Mouse (Mus musculus): ENCODE data around the gene Lenep.

The Lenep gene

DNA sequence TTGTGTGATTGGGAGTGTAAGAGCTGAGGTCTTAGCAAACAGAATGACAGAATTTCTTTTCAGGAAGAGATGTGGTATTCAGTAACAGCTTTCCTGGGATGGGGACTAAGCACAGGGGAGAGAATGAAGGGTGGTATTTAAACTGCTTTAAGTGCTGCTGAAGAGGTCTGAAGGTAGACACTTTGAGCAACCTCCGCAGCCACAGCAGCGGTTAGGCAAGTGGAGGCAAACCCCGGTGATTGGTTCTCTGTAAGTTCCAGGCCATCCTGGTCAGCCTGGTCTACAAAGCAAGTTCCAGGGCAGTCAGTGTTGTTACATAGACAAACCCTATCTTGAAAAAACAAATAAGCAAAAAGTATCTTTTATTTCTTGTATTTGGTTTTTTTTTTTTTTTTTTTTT is 17.4 kb upstream of the Lenep start:
- DNase-seq (ENCODE audit: low spot score in 2 of 2): no peak

DNA sequence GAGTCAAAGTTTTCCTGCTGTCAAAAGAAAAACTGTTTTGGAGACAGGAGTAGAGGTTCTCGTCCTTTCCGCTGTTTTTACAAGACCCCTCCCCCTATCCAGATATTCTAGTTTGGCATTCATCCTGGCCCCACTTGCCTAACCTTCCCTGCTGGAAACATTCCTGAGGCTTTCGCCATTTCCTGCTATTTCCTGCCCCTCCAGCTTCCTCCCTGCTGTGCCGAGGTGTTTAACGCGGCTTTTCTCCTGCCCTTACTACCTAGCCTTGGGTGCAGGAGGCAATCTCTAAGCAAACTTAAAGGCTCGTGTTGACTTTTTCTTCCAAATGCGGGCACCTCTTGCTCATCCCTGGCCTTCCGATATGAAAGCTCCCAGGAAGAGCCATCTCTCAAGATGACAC is 17.0 kb upstream of the Lenep start:
- DNase-seq (ENCODE audit: low spot score in 2 of 2): peak in 1 of 2 experiments; percentile 60

DNA sequence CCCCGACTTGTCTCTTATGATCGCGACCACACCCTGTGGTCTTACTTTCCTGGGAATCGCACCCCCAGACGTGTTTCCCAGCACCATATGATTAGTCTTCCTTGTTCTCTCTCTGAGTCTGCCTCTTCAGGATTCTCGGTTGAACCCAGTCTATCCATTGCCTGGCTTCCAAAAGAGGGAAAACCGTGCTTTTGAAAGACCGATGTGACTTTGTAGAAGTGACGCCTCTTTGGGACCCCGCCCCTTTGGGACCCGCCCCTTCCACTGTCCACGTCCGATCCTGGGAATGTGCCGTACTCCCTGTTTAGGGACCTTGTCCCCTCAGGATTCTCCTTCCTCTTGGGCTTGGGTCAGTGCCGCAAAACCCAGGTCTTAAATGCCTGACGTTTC is 16.3 kb upstream of the Lenep start:
- peak; percentile 62 to 69 for DNase-seq (ENCODE audit: low spot score in 2 of 2)

DNA sequence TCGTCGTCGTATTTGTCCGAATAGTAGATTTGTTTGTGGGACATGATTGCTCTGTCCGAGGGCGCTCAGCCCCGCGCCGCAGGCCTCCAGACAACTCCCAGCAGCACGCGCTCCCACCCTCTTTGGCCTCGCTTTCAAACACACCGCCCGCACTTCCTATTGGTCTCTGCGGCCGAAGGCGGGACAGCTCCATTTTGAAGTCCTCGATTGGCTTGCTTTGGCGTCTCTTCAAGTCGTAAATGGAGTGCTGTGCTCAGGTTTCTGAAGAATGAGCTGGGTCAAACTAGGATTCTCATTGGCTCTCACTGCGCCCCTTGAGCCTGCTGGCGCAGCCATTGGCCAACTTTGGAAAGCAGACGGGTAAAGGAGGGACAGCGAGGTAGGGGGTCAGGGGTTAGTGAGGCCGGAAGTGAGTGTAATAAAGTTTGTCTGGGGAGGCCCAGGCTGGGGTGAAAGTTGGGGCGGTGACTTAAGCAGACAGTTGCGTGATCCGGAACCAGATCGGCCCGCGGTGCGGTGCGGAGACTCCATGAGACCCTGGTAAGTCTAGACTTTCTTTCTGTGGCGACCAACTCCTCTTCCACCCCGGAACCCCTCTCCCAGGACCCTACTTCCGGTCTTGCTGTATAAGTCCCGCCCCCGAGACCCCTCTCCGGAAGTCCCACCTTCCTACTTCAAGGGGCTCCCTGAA is 15.7 kb upstream of the Lenep start, which contains the start of the genes Cks1b and Shc1:
Cks1b (minus strand) TSS at position 214 of the 691 bp plus-strand sequence.
Shc1 (plus strand) TSS at position 274 of the 691 bp plus-strand sequence.
- peak; percentile 87 to 94 for DNase-seq (ENCODE audit: low spot score in 2 of 2)

DNA sequence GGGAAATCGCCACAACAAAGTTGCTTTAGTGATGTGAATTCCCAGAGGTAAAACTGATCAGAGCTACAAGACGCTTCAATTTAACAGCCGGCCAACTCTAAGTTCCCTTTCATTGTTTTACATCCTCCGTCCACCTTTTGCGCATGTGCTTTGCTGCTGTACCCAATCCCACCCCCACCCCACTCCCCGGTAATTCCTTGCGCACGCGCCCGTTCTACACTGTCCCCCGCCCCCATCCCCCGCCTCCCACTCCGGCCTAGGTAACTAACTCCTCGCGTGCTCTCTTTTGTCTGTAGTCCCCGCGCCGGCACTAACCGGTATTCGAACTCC is 15.2 kb upstream of the Lenep start:
- DNase-seq (ENCODE audit: low spot score in 2 of 2): no peak

DNA sequence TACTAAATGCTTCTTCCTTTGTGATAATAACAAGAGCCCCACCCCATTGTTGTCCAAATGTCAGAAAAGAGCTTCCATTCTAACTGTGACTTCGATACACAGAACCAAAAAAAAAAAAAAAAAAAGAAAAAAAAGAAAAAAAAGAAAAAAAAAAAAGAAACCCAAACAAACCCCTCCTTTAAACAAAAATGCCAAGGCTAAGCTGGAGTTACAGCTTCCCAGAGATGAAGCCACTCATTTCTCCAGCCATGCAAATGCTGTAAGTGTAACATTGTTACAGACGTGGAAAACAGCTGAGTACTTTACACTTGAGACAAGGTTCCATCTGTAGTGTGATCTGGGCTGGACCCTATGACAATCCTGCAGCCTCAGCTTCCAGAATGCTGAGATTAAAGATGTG is 14.5 kb upstream of the Lenep start:
- no peak for DNase-seq (ENCODE audit: low spot score in 2 of 2)

DNA sequence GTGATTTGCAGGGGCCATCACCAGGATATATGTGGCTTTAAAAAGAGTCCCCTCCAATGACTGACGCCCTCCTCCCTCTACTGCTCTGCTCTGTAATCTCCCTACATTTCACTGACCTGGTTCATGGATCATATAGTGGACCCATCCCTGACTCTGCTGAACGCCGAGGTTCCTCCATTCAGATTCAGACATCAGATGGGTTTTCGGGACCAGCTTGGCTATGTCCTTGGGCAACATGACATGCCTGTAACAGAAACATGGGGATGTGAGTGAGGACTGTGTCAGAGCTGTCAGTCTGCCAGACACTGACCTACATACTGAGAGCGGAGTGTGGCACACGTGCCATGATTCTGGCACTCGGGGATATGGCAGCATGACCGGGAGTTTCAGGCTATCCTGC is 13.6 kb upstream of the Lenep start:
- DNase-seq (ENCODE audit: low spot score in 2 of 2): no peak

DNA sequence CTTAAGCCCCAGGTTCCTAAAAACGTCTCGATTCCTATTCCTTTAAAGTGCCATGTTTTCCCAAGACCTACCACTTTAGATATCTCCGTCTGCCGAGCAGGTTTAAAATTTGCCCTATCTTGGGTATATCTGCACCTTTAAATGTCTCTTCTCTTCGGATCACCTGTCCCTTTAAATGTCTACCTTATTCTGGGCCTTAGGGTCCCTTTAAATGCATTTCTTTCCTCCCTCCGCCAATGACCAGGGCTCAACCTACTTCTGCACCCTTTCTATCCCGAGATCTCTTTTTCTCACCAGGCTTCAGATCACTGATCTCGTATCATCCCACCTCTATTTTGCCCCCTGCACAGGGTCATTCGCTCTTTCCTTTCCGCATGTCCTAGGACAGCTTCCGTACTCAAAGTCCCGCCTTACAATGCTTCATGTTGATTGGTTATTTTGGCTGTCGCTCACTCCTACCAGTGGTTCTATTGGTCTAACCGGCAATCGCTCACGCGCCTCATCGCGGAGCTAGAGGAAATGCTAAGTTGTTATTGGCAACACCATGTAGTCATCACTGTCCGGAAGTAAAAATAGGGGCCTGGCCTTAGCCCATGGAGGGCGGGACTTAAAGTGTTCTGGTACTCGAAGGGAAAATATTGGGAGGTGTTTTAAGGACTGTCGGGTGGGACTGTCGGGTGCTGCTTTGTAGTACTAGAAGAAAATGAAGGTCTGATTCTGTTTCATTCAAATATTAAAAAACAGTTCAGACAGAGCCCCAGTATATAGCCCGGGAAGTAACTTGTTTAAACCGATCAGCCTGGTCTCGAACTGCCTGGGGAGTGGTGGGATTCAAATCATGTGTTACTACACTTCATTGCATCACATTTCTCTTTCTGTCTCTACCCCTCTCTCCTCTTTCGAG is 9.1 kb upstream of the Lenep start, which contains the start of gene Flad1:
Flad1 (minus strand) TSS at position 381 of the 904 bp plus-strand sequence.
- peak; percentile 94 to 97 for DNase-seq (ENCODE audit: low spot score in 2 of 2)

DNA sequence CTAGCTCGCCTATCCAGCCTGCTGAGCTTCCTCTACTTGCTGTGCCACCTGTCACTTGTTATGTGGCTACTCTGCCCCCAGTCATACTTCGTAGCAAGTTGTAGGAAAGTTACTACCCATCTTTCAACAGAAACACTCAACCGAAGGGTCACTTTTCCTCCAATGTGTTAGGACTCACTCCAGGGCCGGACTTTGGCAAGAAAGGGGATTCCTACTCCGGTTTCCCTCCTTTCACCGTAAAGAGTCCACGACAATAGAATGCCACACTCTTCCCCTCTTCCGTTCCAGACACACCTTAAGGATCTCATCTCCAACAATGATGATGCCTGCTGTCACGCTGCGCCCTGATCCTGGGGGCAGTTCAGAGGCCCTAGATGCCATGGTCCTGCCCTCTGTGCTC is 8.3 kb upstream of the Lenep start:
- no peak for DNase-seq (ENCODE audit: low spot score in 2 of 2)

DNA sequence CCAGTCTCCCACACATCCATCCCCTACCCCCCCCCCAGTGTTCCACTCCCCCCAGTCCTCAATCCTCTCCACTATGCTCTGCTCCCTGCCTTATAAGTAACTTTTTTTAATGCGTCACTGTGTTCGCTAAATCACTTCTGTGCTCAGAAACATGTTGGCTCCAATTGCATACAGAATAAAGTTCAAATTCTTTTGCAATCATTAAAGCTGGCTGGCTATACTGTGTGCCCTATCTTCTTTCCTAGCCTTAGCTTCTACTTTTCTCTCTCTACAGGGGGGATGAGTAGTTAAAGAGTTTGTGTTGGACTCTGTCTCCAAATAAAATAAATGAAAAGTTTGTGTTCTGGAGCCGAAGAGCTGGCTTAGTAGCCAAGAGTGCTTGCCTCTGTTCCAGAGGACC is 7.1 kb upstream of the Lenep start:
- no peak for DNase-seq (ENCODE audit: low spot score in 2 of 2)

DNA sequence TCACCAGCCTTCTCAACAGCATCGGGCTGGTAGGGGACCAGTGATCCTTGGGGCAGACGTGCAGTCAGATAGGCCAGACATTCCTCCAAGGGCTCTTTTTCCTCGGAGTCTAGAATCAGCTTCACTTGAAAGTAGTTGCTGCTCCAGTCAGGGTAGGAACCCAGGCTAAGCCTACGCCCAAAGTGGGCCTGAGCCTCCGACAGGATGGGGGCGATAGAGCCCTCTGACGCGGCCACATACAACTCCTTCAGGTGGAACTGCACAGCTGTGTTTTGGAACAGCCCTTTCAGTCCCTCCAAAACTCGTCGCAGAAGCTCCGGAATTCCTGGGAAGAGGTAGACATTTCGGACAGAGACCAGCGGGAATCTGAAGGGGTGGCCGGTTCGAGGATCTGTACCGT is 5.9 kb upstream of the Lenep start:
- no peak for DNase-seq (ENCODE audit: low spot score in 2 of 2)

DNA sequence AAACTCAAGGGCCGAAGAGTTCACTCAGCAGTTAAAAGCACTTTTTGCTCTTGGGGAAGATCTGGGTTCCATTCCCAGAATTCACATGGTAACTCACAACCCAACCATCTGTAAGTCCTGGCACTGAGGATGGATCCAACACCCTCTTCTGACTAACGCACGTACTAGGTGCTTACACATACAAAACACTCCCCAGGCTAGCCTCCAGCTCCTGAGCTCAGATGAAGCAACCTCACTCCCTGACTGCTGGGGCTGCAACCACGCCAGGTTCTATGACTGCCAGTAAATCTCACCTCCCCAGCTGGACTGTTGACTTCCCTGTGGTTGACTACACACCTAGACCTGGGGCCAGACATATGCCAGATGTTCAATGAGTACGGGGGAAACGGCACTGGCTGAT is 4.3 kb upstream of the Lenep start:
- no peak for DNase-seq (ENCODE audit: low spot score in 2 of 2)

DNA sequence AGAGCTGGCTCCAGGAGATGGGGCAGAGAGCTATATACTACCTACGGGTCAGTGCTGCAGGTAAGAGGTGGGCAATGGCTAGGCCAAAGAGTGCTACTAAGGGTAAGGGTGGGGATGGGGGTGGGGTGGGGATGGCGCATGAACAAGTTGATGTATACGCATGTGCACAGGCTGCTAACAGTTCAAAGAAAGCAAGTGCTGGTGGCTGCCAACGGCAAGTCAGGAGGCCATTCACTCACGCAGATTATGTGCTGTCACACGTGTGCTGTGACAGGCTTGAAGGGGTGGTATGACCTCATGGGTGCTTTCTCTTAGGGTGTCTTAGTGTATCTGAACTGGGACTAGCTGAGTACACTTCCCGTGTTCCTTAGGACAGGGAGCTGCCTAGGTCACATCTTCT is 1.3 kb downstream of the Lenep start:
- no peak for DNase-seq (ENCODE audit: low spot score in 2 of 2)

DNA sequence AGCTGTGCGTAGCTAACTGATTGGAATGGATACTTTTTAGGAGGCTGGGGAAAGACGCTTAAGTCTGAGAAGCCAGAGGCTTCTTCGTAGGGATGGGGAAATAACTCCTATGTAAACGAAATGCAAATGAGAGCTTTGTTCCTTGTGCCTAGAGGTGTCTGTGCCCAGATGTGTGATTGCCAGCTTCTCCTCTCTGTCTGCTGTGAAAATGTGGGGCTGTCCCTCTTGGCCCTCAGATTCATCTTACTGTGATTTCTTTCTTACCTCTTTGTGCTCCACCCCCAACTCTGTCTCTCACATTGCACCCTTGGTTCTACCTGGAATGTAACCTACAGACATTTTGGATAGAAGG is 6.0 kb downstream of the Lenep start:
- no peak for DNase-seq (ENCODE audit: low spot score in 2 of 2)

DNA sequence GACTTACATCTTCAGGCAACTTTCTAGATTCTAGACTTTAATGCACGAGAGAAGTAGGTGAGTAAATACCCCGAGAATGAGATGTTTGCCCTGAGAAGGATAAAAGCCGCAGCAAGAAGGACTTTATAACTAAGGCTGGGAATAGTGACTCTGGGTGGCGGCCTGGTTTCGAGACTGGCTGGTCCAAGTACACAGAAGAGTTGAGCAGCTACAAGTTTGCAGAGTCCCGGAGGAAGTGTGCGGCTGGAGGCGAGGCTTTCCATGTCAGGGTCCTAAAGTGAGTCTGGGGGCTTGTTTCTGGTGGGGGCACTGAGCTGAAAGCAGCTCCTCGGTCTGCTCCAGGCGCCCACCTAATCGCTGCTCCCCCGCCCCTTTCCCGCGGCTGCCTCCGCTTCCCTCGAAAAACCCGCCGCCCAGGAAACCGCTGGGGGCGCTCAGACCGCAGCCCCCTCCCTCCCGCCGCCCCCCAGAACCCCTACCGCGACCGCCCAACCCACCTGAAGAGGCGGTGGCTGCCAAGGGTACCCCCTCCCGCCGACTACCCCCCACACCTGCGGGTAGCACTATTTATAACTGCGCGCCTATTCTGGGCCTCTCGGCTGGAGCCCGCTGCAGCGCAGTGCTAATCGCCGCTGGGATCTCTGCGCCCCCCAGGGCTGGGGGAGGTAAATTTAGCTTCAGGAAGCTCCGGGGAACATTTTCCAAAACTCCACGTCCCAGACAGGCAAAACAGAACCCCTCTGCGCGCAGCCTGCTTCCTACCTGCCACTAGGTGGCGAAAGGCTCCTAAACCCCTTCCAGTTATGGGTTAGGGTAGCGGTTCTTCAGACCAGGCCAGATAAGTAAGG is 6.6 kb downstream of the Lenep start:
- DNase-seq (ENCODE audit: low spot score in 2 of 2): peak in 1 of 2 experiments; percentile 64

DNA sequence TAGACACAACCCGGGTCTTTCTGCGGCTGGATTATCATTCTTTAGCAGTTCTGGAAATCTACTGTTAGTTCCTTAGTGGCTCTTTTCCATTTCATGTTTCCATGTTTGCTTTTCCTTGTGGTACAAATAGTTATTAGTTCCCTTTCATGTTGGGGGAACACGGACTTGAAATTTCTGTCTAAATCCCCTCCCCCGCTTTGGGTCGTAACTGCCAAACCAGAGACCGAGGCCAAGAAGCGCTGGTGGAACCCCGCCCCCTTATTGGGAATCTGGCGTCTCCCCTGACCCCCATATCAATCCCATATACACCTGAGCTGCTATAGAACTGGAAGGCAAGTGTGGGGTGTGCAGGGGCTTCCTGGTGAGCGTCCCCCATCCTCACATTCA is 7.2 kb downstream of the Lenep start:
- DNase-seq (ENCODE audit: low spot score in 2 of 2): no peak

DNA sequence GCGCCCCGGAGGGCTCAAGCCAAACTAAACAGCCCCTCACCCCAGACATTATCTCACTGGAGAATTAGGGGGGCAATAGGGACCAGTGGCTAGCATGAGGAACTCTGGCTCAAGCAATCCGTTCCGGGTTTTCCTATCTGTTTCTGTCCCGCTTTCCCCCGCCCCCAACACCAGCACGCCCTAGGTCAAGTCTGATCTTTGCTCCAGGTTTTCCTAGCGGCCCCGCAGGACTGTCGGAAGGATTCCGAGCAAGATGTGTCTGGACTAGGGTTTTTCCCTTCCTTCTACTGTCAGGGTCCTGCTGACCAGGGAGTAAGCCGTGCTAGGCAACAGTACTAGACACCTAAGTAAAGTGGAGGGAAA is 7.7 kb downstream of the Lenep start:
- DNase-seq (ENCODE audit: low spot score in 2 of 2): peak; percentile 69 to 75

DNA sequence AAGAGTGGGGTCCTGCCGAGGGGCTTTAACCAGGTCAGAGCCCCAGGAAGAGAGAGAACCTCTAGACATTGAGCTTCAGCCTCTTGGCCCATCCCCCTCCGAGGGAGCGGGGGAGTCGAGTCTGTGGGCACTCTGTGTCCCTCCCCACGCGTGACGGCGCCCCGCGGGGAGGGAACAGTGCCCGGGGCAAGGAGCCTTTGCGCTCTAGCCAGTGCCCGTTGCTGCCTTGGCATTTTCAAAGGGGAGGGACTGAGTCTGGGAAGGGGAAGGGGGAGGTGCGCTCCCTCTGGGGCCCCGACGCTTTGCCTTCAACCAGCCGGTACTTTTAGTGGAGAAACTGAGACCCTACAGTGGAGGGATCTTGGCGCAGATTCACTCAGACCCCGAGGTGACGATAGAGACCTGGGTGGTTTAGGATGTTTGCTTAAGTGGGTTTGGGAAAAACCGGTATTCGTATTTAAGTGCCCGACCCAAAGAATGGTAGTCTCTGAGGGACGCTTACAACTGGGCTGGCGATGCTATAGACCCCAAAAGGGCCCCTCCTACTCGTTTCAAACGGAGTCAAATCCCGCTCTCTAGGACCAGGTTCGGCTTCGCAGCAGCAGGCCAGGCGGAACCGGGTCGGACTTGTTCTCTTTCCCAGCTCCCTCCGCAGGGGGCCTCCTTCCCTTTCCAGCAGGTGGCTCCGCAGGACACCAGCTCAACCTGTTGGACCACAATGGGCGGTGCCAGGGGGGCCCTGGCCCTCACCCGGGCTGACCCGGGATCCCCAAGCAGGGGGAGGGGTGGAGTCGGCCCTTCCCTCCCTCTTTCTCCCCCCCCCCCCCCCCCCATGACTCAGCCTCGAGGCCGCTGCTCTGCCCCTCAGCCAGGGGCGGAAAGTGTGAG is 8.3 kb downstream of the Lenep start, which contains the start of gene Zbtb7b:
Zbtb7b (minus strand) TSS at position 771 of the 888 bp plus-strand sequence.
- peak; percentile 84 to 88 for DNase-seq (ENCODE audit: low spot score in 2 of 2)

DNA sequence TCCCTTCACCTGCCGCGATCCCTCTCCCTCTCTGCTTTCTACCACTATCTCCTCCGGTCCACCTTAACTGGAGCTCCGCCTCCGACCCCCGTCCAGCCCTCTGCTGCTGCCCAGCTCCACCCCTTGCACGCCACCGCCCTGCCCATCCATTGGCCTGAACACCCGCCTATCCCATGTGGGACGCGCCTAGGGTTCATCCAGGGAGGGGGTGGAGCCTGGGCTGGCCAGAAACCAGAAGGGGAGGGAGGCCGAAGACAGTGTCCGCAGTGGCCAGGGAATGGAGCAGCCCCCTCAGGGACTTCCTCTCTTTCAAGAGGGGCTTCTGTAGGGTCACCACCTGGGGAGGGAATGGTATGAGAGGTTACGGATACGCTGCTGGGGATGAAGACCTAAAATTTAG is 9.0 kb downstream of the Lenep start:
- peak; percentile 97 to 99 for DNase-seq (ENCODE audit: low spot score in 2 of 2)

DNA sequence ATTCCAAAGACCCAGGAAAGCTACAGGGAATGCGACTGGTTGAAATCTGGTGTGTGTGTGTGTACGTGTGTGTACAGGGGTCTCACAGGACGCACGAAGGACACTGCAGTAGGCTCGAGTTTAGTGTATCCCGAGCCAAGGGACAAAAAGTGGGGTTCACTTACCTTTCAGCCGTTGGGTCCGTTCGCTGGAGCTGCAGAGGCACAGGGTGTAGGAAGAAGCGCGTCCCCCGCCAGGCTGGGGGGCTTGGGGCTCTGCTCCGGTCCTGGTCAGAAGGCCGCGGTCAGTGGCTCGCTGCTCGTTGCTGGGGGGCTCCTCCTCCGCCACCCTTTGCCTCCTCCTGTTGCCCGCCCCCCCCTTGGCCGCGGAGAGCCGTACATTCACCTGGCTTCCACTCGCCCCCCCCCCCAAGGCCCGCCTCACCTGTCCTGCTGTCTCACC is 9.7 kb downstream of the Lenep start:
- DNase-seq (ENCODE audit: low spot score in 2 of 2): peak in 1 of 2 experiments; percentile 51

All from urinary bladder, adult 18-20 months (tissue).